9 mouse cellular contexts compared by ENCODE assay signal in genomic region chr11:99379568-99379967, GRCm38 (mm10). TPM values are rescaled to one million over a fixed set of nuclear protein-coding genes. Genes with fewer than 3 reads are reported as not detected.
DNase-seq lines count a peak whose midpoint lies in the region; ATAC-seq lines count a peak whose summit lies in the region.
"Had no signal": no experiment of that assay in that cellular context is flagged by ENCODE, and none has a peak within 500 bp of the region (broad histone marks: within the 10 kb centered on the region; RNA-seq: fewer than 3 reads in every experiment).

No protein-coding gene starts in this region.

- WGBS in forebrain, embryonic 10.5 days, result 23% methylated on average over 5 of the region's 5 CpGs
- 8% methylated on average over 5 of the region's 5 CpGs for WGBS in forebrain, embryonic 16.5 days

- peak; percentile 74 for DNase-seq in forebrain, embryonic 10.5 days (ENCODE audit: extremely low spot score, low spot score)
- peak; percentile 56 for DNase-seq in Muller cell, postnatal 12 days (ENCODE audit: inconsistent ontology term)
- DNase-seq in cerebellum, adult 9-11 months, result peak; percentile 52
- DNase-seq in gastrocnemius, postnatal 25 days, result peak; percentile 30
- peak; percentile 54 to 85 for DNase-seq in layer of hippocampus, postnatal 14 days (ENCODE audit: low spot score in 2 of 2)
- DNase-seq in spleen, postnatal 4 days (ENCODE audit: low spot score in 2 of 2), result peak; percentile 58 to 81

- no peak overlapping the region for H3K4me2 ChIP-seq in forebrain, embryonic 16.5 days (ENCODE audit: low read length)

- no peaks in the 10 kb centered on the region for H3K4me1 ChIP-seq in forebrain, embryonic 10.5 days
- H3K4me1 ChIP-seq in forebrain, embryonic 16.5 days (replicated peaks; ENCODE audit: control insufficient read depth, insufficient read depth, low read length), result no peaks in the 10 kb centered on the region
- H3K4me1 ChIP-seq: megakaryocyte, embryonic 14.5 days had no signal

- H3K9ac ChIP-seq in forebrain, embryonic 16.5 days (replicated peaks; ENCODE audit: low read depth, low read length), result no peak overlapping the region

- no peaks in the 10 kb centered on the region for H3K36me3 ChIP-seq in forebrain, embryonic 10.5 days (replicated peaks)
- no peaks in the 10 kb centered on the region for H3K36me3 ChIP-seq in forebrain, embryonic 16.5 days (ENCODE audit: control insufficient read depth, insufficient read depth)

- H3K4me3 ChIP-seq in forebrain, embryonic 10.5 days, result no peak overlapping the region
- no peak overlapping the region for H3K4me3 ChIP-seq in forebrain, embryonic 16.5 days (replicated peaks; ENCODE audit: low read length)
- H3K4me3 ChIP-seq: megakaryocyte, embryonic 14.5 days had no signal

- H3K27me3 ChIP-seq in forebrain, embryonic 10.5 days (ENCODE audit: poor library complexity, severe bottlenecking), result peaks cover 20% of the 10 kb centered on the region
- H3K27me3 ChIP-seq in forebrain, embryonic 16.5 days (replicated peaks; ENCODE audit: control insufficient read depth, insufficient read depth, low read length), result no peaks in the 10 kb centered on the region

- H3K9me3 ChIP-seq in forebrain, embryonic 10.5 days, result no peaks in the 10 kb centered on the region
- H3K9me3 ChIP-seq in forebrain, embryonic 16.5 days (ENCODE audit: control insufficient read depth, low read length), result no peaks in the 10 kb centered on the region

- no peak overlapping the region for H3K27ac ChIP-seq in forebrain, embryonic 10.5 days
- no peak overlapping the region for H3K27ac ChIP-seq in forebrain, embryonic 16.5 days (ENCODE audit: low read length)

- ATAC-seq in forebrain, embryonic 16.5 days, result no peak
- ATAC-seq in megakaryocyte progenitor cell, adult 5-6 weeks (replicated peaks; ENCODE audit: poor library complexity), result peak; percentile 90

RNA-seq across cellular contexts. Expression of gene Krt28, which starts 4.9 kb away (rescaled TPM):
- polyA plus RNA-seq in forebrain, embryonic 10.5 days (2016; fragmentation: Nextera tagmentation; extraction: Ambion mirVana), result 0.22 and 0.36 TPM in 2 replicates
- not detected in 2 replicates for polyA plus RNA-seq in forebrain, embryonic 16.5 days (2015; fragmentation: Nextera tagmentation; extraction: Ambion mirVana)
- total RNA-seq in gastrocnemius, postnatal 25 days (2021), result not detected
- under 1 TPM; 0.32 to 0.45 TPM for total RNA-seq in layer of hippocampus, postnatal 14 days (2021)
- total RNA-seq in megakaryocyte progenitor cell, adult 5-6 weeks (2015), result not detected in 2 replicates
- total RNA-seq in megakaryocyte progenitor cell, adult 5-6 weeks (2017), result not detected in 2 replicates

RNA-seq across cellular contexts. Expression of gene Krt10, which starts 9.6 kb away (rescaled TPM):
- polyA plus RNA-seq in forebrain, embryonic 10.5 days (2016; fragmentation: Nextera tagmentation; extraction: Ambion mirVana), result 20.6 and 22.0 TPM in 2 replicates
- polyA plus RNA-seq in forebrain, embryonic 16.5 days (2015; fragmentation: Nextera tagmentation; extraction: Ambion mirVana), result 24.1 and 25.3 TPM in 2 replicates
- 1 to 10 TPM; 4.0 to 5.5 TPM for total RNA-seq in gastrocnemius, postnatal 25 days (2021)
- 10 to 100 TPM; 13.0 to 14.4 TPM for total RNA-seq in layer of hippocampus, postnatal 14 days (2021)
- 2.3 and 7.2 TPM in 2 replicates for total RNA-seq in megakaryocyte progenitor cell, adult 5-6 weeks (2015)
- total RNA-seq in megakaryocyte progenitor cell, adult 5-6 weeks (2017), result 0.47 TPM in 1 of 2 replicates, not detected in the other

RNA-seq across cellular contexts. Expression of gene Krt27, which starts 28.7 kb away (rescaled TPM):
- polyA plus RNA-seq in forebrain, embryonic 10.5 days (2016; fragmentation: Nextera tagmentation; extraction: Ambion mirVana), result not detected in 2 replicates
- polyA plus RNA-seq in forebrain, embryonic 16.5 days (2015; fragmentation: Nextera tagmentation; extraction: Ambion mirVana), result not detected in 2 replicates
- not detected for total RNA-seq in gastrocnemius, postnatal 25 days (2021)
- not detected for total RNA-seq in layer of hippocampus, postnatal 14 days (2021)
- not detected in 2 replicates for total RNA-seq in megakaryocyte progenitor cell, adult 5-6 weeks (2015)
- not detected in 2 replicates for total RNA-seq in megakaryocyte progenitor cell, adult 5-6 weeks (2017)

RNA-seq across cellular contexts. Expression of gene Krt26, which starts 41.8 kb away (rescaled TPM):
- polyA plus RNA-seq in forebrain, embryonic 10.5 days (2016; fragmentation: Nextera tagmentation; extraction: Ambion mirVana), result not detected in 2 replicates
- polyA plus RNA-seq in forebrain, embryonic 16.5 days (2015; fragmentation: Nextera tagmentation; extraction: Ambion mirVana), result 0.08 TPM in 1 of 2 replicates, not detected in the other
- not detected for total RNA-seq in gastrocnemius, postnatal 25 days (2021)
- under 1 TPM in 1 of 2 experiments, not detected in 1; 0.14 TPM for total RNA-seq in layer of hippocampus, postnatal 14 days (2021)
- total RNA-seq in megakaryocyte progenitor cell, adult 5-6 weeks (2015), result not detected in 2 replicates
- total RNA-seq in megakaryocyte progenitor cell, adult 5-6 weeks (2017), result not detected in 2 replicates

RNA-seq across cellular contexts. Expression of gene Krt12, which starts 42.5 kb away (rescaled TPM):
- polyA plus RNA-seq in forebrain, embryonic 10.5 days (2016; fragmentation: Nextera tagmentation; extraction: Ambion mirVana), result not detected in 2 replicates
- 0.18 and 0.24 TPM in 2 replicates for polyA plus RNA-seq in forebrain, embryonic 16.5 days (2015; fragmentation: Nextera tagmentation; extraction: Ambion mirVana)
- total RNA-seq in gastrocnemius, postnatal 25 days (2021), result not detected
- 1 to 10 TPM; 1.1 to 1.5 TPM for total RNA-seq in layer of hippocampus, postnatal 14 days (2021)
- not detected in 2 replicates for total RNA-seq in megakaryocyte progenitor cell, adult 5-6 weeks (2015)
- not detected in 2 replicates for total RNA-seq in megakaryocyte progenitor cell, adult 5-6 weeks (2017)
